Mouse (Mus musculus) erythroblast, embryonic 14.5 days (primary cell): ENCODE results near the gene Ubb. TPM values are rescaled to one million over a fixed set of nuclear protein-coding genes. Genes with fewer than 3 reads are reported as not detected.
"Not testable (repeated sequence)": the region's sequence is repeated elsewhere in the genome, so short reads cannot be mapped to it uniquely, and the experiment has no call there.

ENCODE experiments used
- H3K27me3 ChIP-seq: 2 replicates; pipeline ENCODE4 v1.6.1; 2012; ENCODE audit warnings: inconsistent platforms; ENCODE audit not compliant: control insufficient read depth
- H3K36me3 ChIP-seq: 2 replicates; pipeline ENCODE4 v1.6.1; 2012; ENCODE audit warnings: mild to moderate bottlenecking, inconsistent platforms; ENCODE audit not compliant: control insufficient read depth
- H3K4me1 ChIP-seq: 2 replicates; pipeline ENCODE4 v1.6.1; 2012; ENCODE audit warnings: inconsistent platforms; ENCODE audit not compliant: control insufficient read depth
- H3K4me3 ChIP-seq: replicated peaks from 2 replicates; pipeline ENCODE3; 2012; ENCODE audit warnings: moderate library complexity, mild to moderate bottlenecking, inconsistent platforms
- H3K9me3 ChIP-seq: 2 replicates; pipeline ENCODE4 v1.6.1; 2012; ENCODE audit warnings: low read length, inconsistent platforms, mixed read lengths; ENCODE audit not compliant: control insufficient read depth
- GATA1 ChIP-seq: IDR thresholded peaks from 2 replicates; pipeline ENCODE4 v1.6.1; 2012; ENCODE audit warnings: low read length, inconsistent platforms, mixed read lengths
- TAL1 ChIP-seq: IDR thresholded peaks from 3 replicates; pipeline ENCODE4 v1.6.1; 2012; ENCODE audit warnings: low read length, inconsistent platforms, mixed read lengths
- polyA plus RNA-seq: library from polyadenylated mRNA; stranded (reverse); fragments of >175 nt; gene quantifications from 2 replicates; pipeline ENCODE4 v1.2.3, GENCODE M21; 2012

The Ubb gene
- 195 and 225 TPM in 2 replicates for polyA plus RNA-seq

- Histone ChIP-seq H3K9me3 (no peaks in the 10 kb centered on the region), H3K4me3 (peak within 1 kb of the TSS; percentile 92), H3K27me3 (no peaks in the 10 kb centered on the region), H3K4me1 (peaks cover 49% of the 10 kb centered on the region), H3K36me3 (peaks cover 34% of the 10 kb centered on the region)
- TF ChIP-seq TAL1 = no peak
- no peak for TF ChIP-seq GATA1
These were observed at the start of gene Ubb for GRCm38 (mm10) chr11:62550727-62551225. TSS of gene Ubb (plus strand) at chr11:62551171.

GRCm38 (mm10) chr11:62507683-62508082, 43.3 kb upstream of the Ubb start:
- H3K4me3 ChIP-seq = no peak overlapping the region

GRCm38 (mm10) chr11:62508365-62508764, 42.6 kb upstream of the Ubb start:
- H3K27me3 ChIP-seq, H3K4me1 ChIP-seq, H3K9me3 ChIP-seq, H3K36me3 ChIP-seq, H3K4me3 ChIP-seq: not testable (repeated sequence)

More at GRCm38 (mm10) chr11:62507683-62508082, 43.3 kb upstream of the Ubb start:
- Histone ChIP-seq H3K9me3 (no peaks in the 10 kb centered on the region), H3K36me3 (peaks cover 5% of the 10 kb centered on the region), H3K27me3 (no peaks in the 10 kb centered on the region), H3K4me1 (no peaks in the 10 kb centered on the region)
- no peak for TF ChIP-seq GATA1
- TF ChIP-seq TAL1 = no peak

- not testable (repeated sequence) for H3K9me3 ChIP-seq, H3K36me3 ChIP-seq, H3K27me3 ChIP-seq, H3K4me3 ChIP-seq, H3K4me1 ChIP-seq
These were observed 42.2 kb upstream of the Ubb start for GRCm38 (mm10) chr11:62508816-62509215.

GRCm38 (mm10) chr11:62509571-62509970, 41.4 kb upstream of the Ubb start:
- no peak for TF ChIP-seq GATA1
- TF ChIP-seq TAL1 = no peak
- H3K9me3 ChIP-seq = no peaks in the 10 kb centered on the region
- no peaks in the 10 kb centered on the region for H3K4me1 ChIP-seq
- no peaks in the 10 kb centered on the region for H3K27me3 ChIP-seq
- peaks cover 8% of the 10 kb centered on the region for H3K36me3 ChIP-seq
- H3K4me3 ChIP-seq = no peak overlapping the region

GRCm38 (mm10) chr11:62510956-62511355, 40.0 kb upstream of the Ubb start:
- H3K4me1 ChIP-seq = no peaks in the 10 kb centered on the region
- no peak overlapping the region for H3K4me3 ChIP-seq
- peaks cover 8% of the 10 kb centered on the region for H3K36me3 ChIP-seq
- no peaks in the 10 kb centered on the region for H3K27me3 ChIP-seq
- no peaks in the 10 kb centered on the region for H3K9me3 ChIP-seq
- TF ChIP-seq GATA1 (no peak), TAL1 (no peak)

- TF ChIP-seq TAL1 (no peak), GATA1 (no peak)
- Histone ChIP-seq H3K4me3 (no peak overlapping the region), H3K9me3 (no peaks in the 10 kb centered on the region), H3K4me1 (no peaks in the 10 kb centered on the region), H3K27me3 (no peaks in the 10 kb centered on the region), H3K36me3 (peaks cover 8% of the 10 kb centered on the region)
These were observed 39.3 kb upstream of the Ubb start for GRCm38 (mm10) chr11:62511444-62512202.

- no peaks in the 10 kb centered on the region for H3K9me3 ChIP-seq
- H3K27me3 ChIP-seq = no peaks in the 10 kb centered on the region
- TF ChIP-seq TAL1 = no peak
- TF ChIP-seq GATA1 = no peak
- H3K4me1 ChIP-seq = no peaks in the 10 kb centered on the region
- peaks cover 8% of the 10 kb centered on the region for H3K36me3 ChIP-seq
- no peak overlapping the region for H3K4me3 ChIP-seq
These were observed 38.4 kb upstream of the Ubb start for GRCm38 (mm10) chr11:62512529-62513080.

- Histone ChIP-seq H3K9me3 (no peaks in the 10 kb centered on the region), H3K36me3 (peaks cover 8% of the 10 kb centered on the region), H3K4me3 (no peak overlapping the region), H3K27me3 (no peaks in the 10 kb centered on the region), H3K4me1 (no peaks in the 10 kb centered on the region)
- TF ChIP-seq GATA1 (no peak), TAL1 (no peak)
These were observed 37.7 kb upstream of the Ubb start for GRCm38 (mm10) chr11:62513311-62513710.
